Mouse (Mus musculus) kidney, embryonic 16.5 days (tissue): ENCODE measurements around the gene Lyrm7. TPM values are rescaled to one million over a fixed set of nuclear protein-coding genes. Genes with fewer than 3 reads are reported as not detected.

Experiments used
- ATAC-seq: fragments of 200-750 bp; cut with Nextera tagmentation; 2 replicates; pipeline ENCODE4 v1.8.0; 2017; ENCODE audit warnings: moderate TSS enrichment; ENCODE audit not compliant: low FRiP score, low TSS enrichment
- H3K27ac ChIP-seq: fragments of 300-500 bp; sonication (generic); 2 replicates; pipeline ENCODE4 v1.5.1; 2014; ENCODE audit warnings: low read length
- H3K27me3 ChIP-seq: fragments of 300-500 bp; sonication (generic); 2 replicates; pipeline ENCODE4 v1.6.1; 2014; ENCODE audit warnings: low read length, control low read depth, mixed read lengths; ENCODE audit not compliant: insufficient read depth
- H3K36me3 ChIP-seq: fragments of 300-500 bp; sonication (generic); 2 replicates; pipeline ENCODE4 v1.6.1; 2014; ENCODE audit warnings: low read length, control low read depth, mixed read lengths; ENCODE audit not compliant: insufficient read depth
- H3K4me1 ChIP-seq: fragments of 300-500 bp; sonication (generic); 2 replicates; pipeline ENCODE4 v1.6.1; 2014; ENCODE audit warnings: low read length, control low read depth, mixed read lengths; ENCODE audit not compliant: insufficient read depth
- H3K4me2 ChIP-seq: fragments of 300-500 bp; sonication (generic); replicated peaks from 2 replicates; pipeline ENCODE4 v1.6.1; 2014; ENCODE audit warnings: low read depth, low read length
- H3K4me3 ChIP-seq: fragments of 300-500 bp; sonication (generic); 2 replicates; pipeline ENCODE4 v1.5.1; 2014; ENCODE audit warnings: mild to moderate bottlenecking, low read length
- H3K9ac ChIP-seq: fragments of 300-500 bp; sonication (generic); replicated peaks from 2 replicates; pipeline ENCODE4 v1.6.1; 2014; ENCODE audit warnings: low read length
- H3K9me3 ChIP-seq: fragments of 300-500 bp; sonication (generic); 2 replicates; pipeline ENCODE4 v1.6.1; 2016; ENCODE audit warnings: low read length, control low read depth
- WGBS: fragments of 180-500 bp; shearing (Covaris S2); extraction: QIAGEN DNeasy Blood & Tissue Kit; methylation state at CpG from one replicate; pipeline ENCODE4 v1.1.7; 2014; 5-methylcytosine and 5-hydroxymethylcytosine counted together
- polyA plus RNA-seq: library from polyadenylated mRNA; unstranded; fragments of >200 nt; fragmentation: Nextera tagmentation; extraction: Ambion mirVana; gene quantifications from 2 replicates; pipeline ENCODE4 v1.2.1, GENCODE M21; 2015

The Lyrm7 gene
- polyA plus RNA-seq, 1 experiment from 2014 or later, result 9.2 TPM

GRCm38 (mm10) chr11:54884197-54884828 lies 23.6 kb upstream of the Lyrm7 start:
- H3K27me3 ChIP-seq, result no peaks in the 10 kb centered on the region
- no peak overlapping the region for H3K4me2 ChIP-seq
- no peaks in the 10 kb centered on the region for H3K9me3 ChIP-seq
- H3K4me3 ChIP-seq, result no peak overlapping the region
- H3K4me1 ChIP-seq, result peaks cover 35% of the 10 kb centered on the region
- no peak overlapping the region for H3K9ac ChIP-seq
- WGBS, result 69% methylated on average over 5 of the region's 5 CpGs
- H3K27ac ChIP-seq, result peak overlapping the region; percentile 77
- H3K36me3 ChIP-seq, result no peaks in the 10 kb centered on the region
- ATAC-seq, result no peak

GRCm38 (mm10) chr11:54882671-54883070 lies 22.0 kb upstream of the Lyrm7 start:
- H3K36me3 ChIP-seq, result no peaks in the 10 kb centered on the region
- H3K4me2 ChIP-seq, result no peak overlapping the region
- no peak overlapping the region for H3K4me3 ChIP-seq
- 38% methylated on average over 8 of the region's 8 CpGs for WGBS
- H3K4me1 ChIP-seq, result peaks cover 35% of the 10 kb centered on the region
- no peak overlapping the region for H3K27ac ChIP-seq
- H3K9ac ChIP-seq, result no peak overlapping the region
- no peaks in the 10 kb centered on the region for H3K9me3 ChIP-seq
- no peaks in the 10 kb centered on the region for H3K27me3 ChIP-seq
- no peak; the same call in 1 of the 2 replicates for ATAC-seq

GRCm38 (mm10) chr11:54881051-54881474 lies 20.3 kb upstream of the Lyrm7 start:
- no peak overlapping the region for H3K4me2 ChIP-seq
- H3K9me3 ChIP-seq, result no peaks in the 10 kb centered on the region
- no peaks in the 10 kb centered on the region for H3K36me3 ChIP-seq
- WGBS, result 8% methylated on average over 2 of the region's 2 CpGs
- H3K27me3 ChIP-seq, result no peaks in the 10 kb centered on the region
- peak; percentile 52; the same call in 1 of the 2 replicates for ATAC-seq
- peak overlapping the region; percentile 80 for H3K27ac ChIP-seq
- no peak overlapping the region for H3K9ac ChIP-seq
- no peak overlapping the region for H3K4me3 ChIP-seq
- H3K4me1 ChIP-seq, result peaks cover 35% of the 10 kb centered on the region

- H3K27me3 ChIP-seq, result no peaks in the 10 kb centered on the region
- WGBS, result 79% methylated on average over 10 of the region's 10 CpGs
- H3K4me1 ChIP-seq, result peaks cover 28% of the 10 kb centered on the region
- no peak overlapping the region for H3K27ac ChIP-seq
- H3K9ac ChIP-seq, result no peak overlapping the region
- no peak overlapping the region for H3K4me3 ChIP-seq
- no peaks in the 10 kb centered on the region for H3K36me3 ChIP-seq
- H3K9me3 ChIP-seq, result no peaks in the 10 kb centered on the region
- no peak overlapping the region for H3K4me2 ChIP-seq
- ATAC-seq, result no peak
Observed at GRCm38 (mm10) chr11:54879922-54880321, 19.2 kb upstream of the Lyrm7 start.

GRCm38 (mm10) chr11:54879434-54879833 lies 18.7 kb upstream of the Lyrm7 start:
- ATAC-seq, result peak; percentile 72
- Histone ChIP-seq H3K27me3 (no peaks in the 10 kb centered on the region), H3K9me3 (no peaks in the 10 kb centered on the region), H3K9ac (no peak overlapping the region), H3K27ac (no peak overlapping the region), H3K36me3 (peaks cover under 1% of the 10 kb centered on the region; the same call in 1 of the 2 replicates), H3K4me2 (no peak overlapping the region), H3K4me3 (no peak overlapping the region), H3K4me1 (peaks cover 23% of the 10 kb centered on the region)
- WGBS, result 30% methylated on average over 4 of the region's 4 CpGs

GRCm38 (mm10) chr11:54878893-54879292 lies 18.2 kb upstream of the Lyrm7 start:
- no peak for ATAC-seq

GRCm38 (mm10) chr11:54876031-54876430 lies 15.3 kb upstream of the Lyrm7 start:
- 88% methylated on average over 5 of the region's 5 CpGs for WGBS
- H3K36me3 ChIP-seq, result peaks cover 33% of the 10 kb centered on the region
- ATAC-seq, result no peak

More at GRCm38 (mm10) chr11:54878893-54879292, 18.2 kb upstream of the Lyrm7 start:
- H3K9ac ChIP-seq, result no peak overlapping the region
- peaks cover 20% of the 10 kb centered on the region for H3K4me1 ChIP-seq
- no peak overlapping the region for H3K27ac ChIP-seq
- H3K27me3 ChIP-seq, result no peaks in the 10 kb centered on the region
- 87% methylated on average over 6 of the region's 6 CpGs for WGBS
- H3K9me3 ChIP-seq, result no peaks in the 10 kb centered on the region
- H3K36me3 ChIP-seq, result peaks cover 6% of the 10 kb centered on the region
- H3K4me3 ChIP-seq, result no peak overlapping the region
- no peak overlapping the region for H3K4me2 ChIP-seq

GRCm38 (mm10) chr11:54871831-54872537 lies 11.3 kb upstream of the Lyrm7 start:
- no peak overlapping the region for H3K4me3 ChIP-seq
- peaks cover 23% of the 10 kb centered on the region for H3K4me1 ChIP-seq
- no peak for ATAC-seq
- H3K9ac ChIP-seq, result no peak overlapping the region
- no peaks in the 10 kb centered on the region for H3K9me3 ChIP-seq
- 79% methylated on average over 7 of the region's 7 CpGs for WGBS
- no peak overlapping the region for H3K4me2 ChIP-seq
- peaks cover 43% of the 10 kb centered on the region for H3K36me3 ChIP-seq
- H3K27me3 ChIP-seq, result no peaks in the 10 kb centered on the region
- no peak overlapping the region for H3K27ac ChIP-seq

More at GRCm38 (mm10) chr11:54876031-54876430, 15.3 kb upstream of the Lyrm7 start:
- Histone ChIP-seq H3K9me3 (no peaks in the 10 kb centered on the region), H3K9ac (no peak overlapping the region), H3K27me3 (no peaks in the 10 kb centered on the region), H3K4me3 (no peak overlapping the region), H3K4me2 (no peak overlapping the region), H3K4me1 (peaks cover 5% of the 10 kb centered on the region), H3K27ac (no peak overlapping the region)

- H3K27me3 ChIP-seq, result no peaks in the 10 kb centered on the region
- no peak overlapping the region for H3K27ac ChIP-seq
- ATAC-seq, result no peak
- no peak overlapping the region for H3K4me2 ChIP-seq
- no peak overlapping the region for H3K9ac ChIP-seq
- WGBS, result 84% methylated on average over 3 of the region's 3 CpGs
- peaks cover 42% of the 10 kb centered on the region for H3K36me3 ChIP-seq
- peaks cover 23% of the 10 kb centered on the region for H3K4me1 ChIP-seq
- H3K4me3 ChIP-seq, result no peak overlapping the region
- no peaks in the 10 kb centered on the region for H3K9me3 ChIP-seq
Observed at GRCm38 (mm10) chr11:54869318-54869717, 8.6 kb upstream of the Lyrm7 start.

- H3K36me3 ChIP-seq, result peaks cover 33% of the 10 kb centered on the region
- no peak overlapping the region for H3K4me3 ChIP-seq
- H3K4me2 ChIP-seq, result no peak overlapping the region; the same call in 1 of the 2 replicates
- no peaks in the 10 kb centered on the region for H3K9me3 ChIP-seq
- H3K27ac ChIP-seq, result no peak overlapping the region
- H3K9ac ChIP-seq, result no peak overlapping the region
- ATAC-seq, result no peak
- H3K27me3 ChIP-seq, result no peaks in the 10 kb centered on the region
- WGBS, result 63% methylated on average over 2 of the region's 2 CpGs
- peaks cover 23% of the 10 kb centered on the region for H3K4me1 ChIP-seq
Observed at GRCm38 (mm10) chr11:54868445-54868844, 7.7 kb upstream of the Lyrm7 start.
